Mouse (Mus musculus) cortical plate, adult 2 months (tissue): Measurements from ENCODE around the gene Shisa3.

Experiments used
- CTCF ChIP-seq: fragments of 200-500 bp; IDR thresholded peaks from 2 replicates; pipeline ENCODE4 v1.5.1; 2011; ENCODE audit warnings: mild to moderate bottlenecking, control low read depth, low read length; ENCODE audit not compliant: insufficient read depth; ENCODE audit errors: extremely low read depth
- POLR2A ChIP-seq: fragments of 200-500 bp; IDR thresholded peaks from 2 replicates; pipeline ENCODE4 v1.6.1; 2011; ENCODE audit warnings: mild to moderate bottlenecking, low read length, control low read depth; ENCODE audit not compliant: insufficient read depth; ENCODE audit errors: extremely low read depth

- TF ChIP-seq CTCF (no peak), POLR2A (no peak)
These were observed 62.5 kb downstream of the Shisa3 start for GRCm38 (mm10) chr5:67670158-67670557.
